Mouse (Mus musculus) cerebellum, postnatal 25 days (tissue): ENCODE results near the gene Wdr45.
"Not testable (repeated sequence)": the region's sequence is repeated elsewhere in the genome, so short reads cannot be mapped to it uniquely, and the experiment has no call there.

Experiments
- DNase-seq, 2 experiments: peaks; one replicate each; pipeline ENCODE4 v3.0.0; 2021; ENCODE audit warnings: mixed read lengths in 2 of 2

Gene Wdr45

GRCm38 (mm10) chrX:7714135-7714899 lies at the start of gene Wdr45:
Wdr45 (plus strand) TSS chrX:7714333.
- peak; percentile 91 to 94 for DNase-seq

- peak; percentile 72 to 81 for DNase-seq
Measured at GRCm38 (mm10) chrX:7664791-7665190, 49.3 kb upstream of the Wdr45 start.

- DNase-seq, result no peak
Measured at GRCm38 (mm10) chrX:7665739-7666502, 48.2 kb upstream of the Wdr45 start.

GRCm38 (mm10) chrX:7670390-7670881 lies 43.7 kb upstream of the Wdr45 start:
- DNase-seq, result peak; percentile 65 to 72

GRCm38 (mm10) chrX:7670921-7671623 lies 43.1 kb upstream of the Wdr45 start, which contains the start of gene Plp2:
Plp2 (minus strand) TSS chrX:7671390.
- peak; percentile 26 to 41 for DNase-seq

GRCm38 (mm10) chrX:7672739-7673138 lies 41.4 kb upstream of the Wdr45 start:
- DNase-seq, result no peak

GRCm38 (mm10) chrX:7673578-7674281 lies 40.4 kb upstream of the Wdr45 start:
- DNase-seq, result no peak

- DNase-seq, result peak in 1 of 2 experiments; percentile 27
Measured at GRCm38 (mm10) chrX:7674284-7675000, 39.7 kb upstream of the Wdr45 start.

GRCm38 (mm10) chrX:7675001-7675380 lies 39.1 kb upstream of the Wdr45 start:
- no peak for DNase-seq

GRCm38 (mm10) chrX:7678986-7679385 lies 35.1 kb upstream of the Wdr45 start:
- no peak for DNase-seq

GRCm38 (mm10) chrX:7679405-7680056 lies 34.6 kb upstream of the Wdr45 start:
- peak; percentile 87 to 94 for DNase-seq

- DNase-seq, result no peak
Measured at GRCm38 (mm10) chrX:7680057-7680412, 34.1 kb upstream of the Wdr45 start.

- peak; percentile 62 to 72 for DNase-seq
Measured at GRCm38 (mm10) chrX:7680864-7681263, 33.3 kb upstream of the Wdr45 start, which contains the start of gene Magix. Magix (minus strand) TSS chrX:7681251.

GRCm38 (mm10) chrX:7688321-7688720 lies 25.8 kb upstream of the Wdr45 start:
- peak; percentile 33 to 53 for DNase-seq

GRCm38 (mm10) chrX:7690486-7690885 lies 23.6 kb upstream of the Wdr45 start:
- DNase-seq, result no peak

GRCm38 (mm10) chrX:7692862-7693261 lies 21.3 kb upstream of the Wdr45 start:
- DNase-seq, result peak; percentile 21 to 59

GRCm38 (mm10) chrX:7696520-7696919 lies 17.6 kb upstream of the Wdr45 start:
- DNase-seq, result no peak

- peak; percentile 82 to 85 for DNase-seq
Measured at GRCm38 (mm10) chrX:7696954-7697381, 17.2 kb upstream of the Wdr45 start, which contains the start of gene Gpkow. Gpkow (plus strand) TSS chrX:7697131.

- not testable (repeated sequence) for DNase-seq
Measured at GRCm38 (mm10) chrX:7713764-7714134, 384 bp upstream of the Wdr45 start.

GRCm38 (mm10) chrX:7716058-7716457 lies 1.9 kb downstream of the Wdr45 start:
- not testable (repeated sequence) for DNase-seq
